Mouse (Mus musculus) kidney, adult 2 months (tissue): ENCODE measurements at regions not wholly inside any gene's neighbourhood (a gene's known extent, or its start where the extent isn't known, plus 50 kb on each side); places are given as distances from the start of the nearest gene placed in this dataset.

ENCODE experiments used
- DNase-seq: peaks from one replicate; pipeline ENCODE4 v3.0.0; 2021
- H3K27ac ChIP-seq: fragments of 200-500 bp; 2 replicates; pipeline ENCODE4 v1.5.1; 2012; ENCODE audit warnings: low read depth, low read length, control low read depth, inconsistent platforms; ENCODE audit not compliant: insufficient read depth
- H3K27me3 ChIP-seq: fragments of 200-500 bp; replicated peaks from 2 replicates; pipeline ENCODE4 v1.6.1; 2012; ENCODE audit warnings: mild to moderate bottlenecking, moderate library complexity, low read length, inconsistent platforms; ENCODE audit not compliant: control insufficient read depth, insufficient read depth
- H3K36me3 ChIP-seq: fragments of 200-500 bp; 2 replicates; pipeline ENCODE4 v1.6.1; 2012; ENCODE audit warnings: mild to moderate bottlenecking, moderate library complexity, low read length, inconsistent platforms; ENCODE audit not compliant: control insufficient read depth, insufficient read depth
- H3K4me1 ChIP-seq: fragments of 200-500 bp; 2 replicates; pipeline ENCODE4 v1.6.1; 2011; ENCODE audit warnings: low read length; ENCODE audit not compliant: control insufficient read depth, insufficient read depth
- H3K4me3 ChIP-seq: fragments of 200-500 bp; 2 replicates; pipeline ENCODE4 v1.5.1; 2011; ENCODE audit warnings: mild to moderate bottlenecking, low read depth, low read length, control low read depth; ENCODE audit not compliant: insufficient read depth
- CTCF ChIP-seq: fragments of 200-500 bp; conservative IDR thresholded peaks from 2 replicates; pipeline ENCODE4 v1.5.1; 2011; ENCODE audit warnings: low read depth, mild to moderate bottlenecking, control low read depth, low read length, moderate library complexity, mixed read lengths; ENCODE audit not compliant: insufficient read depth, insufficient read length
- POLR2A ChIP-seq: fragments of 200-500 bp; IDR thresholded peaks from one replicate; pipeline ENCODE4 v1.6.1; 2011; ENCODE audit warnings: low read depth, low read length, control low read depth
- WGBS: fragments of 180-500 bp; shearing (Covaris S2); methylation state at CpG from one replicate; pipeline ENCODE4 v1.1.7; 2018; 5-methylcytosine and 5-hydroxymethylcytosine counted together

DNA sequence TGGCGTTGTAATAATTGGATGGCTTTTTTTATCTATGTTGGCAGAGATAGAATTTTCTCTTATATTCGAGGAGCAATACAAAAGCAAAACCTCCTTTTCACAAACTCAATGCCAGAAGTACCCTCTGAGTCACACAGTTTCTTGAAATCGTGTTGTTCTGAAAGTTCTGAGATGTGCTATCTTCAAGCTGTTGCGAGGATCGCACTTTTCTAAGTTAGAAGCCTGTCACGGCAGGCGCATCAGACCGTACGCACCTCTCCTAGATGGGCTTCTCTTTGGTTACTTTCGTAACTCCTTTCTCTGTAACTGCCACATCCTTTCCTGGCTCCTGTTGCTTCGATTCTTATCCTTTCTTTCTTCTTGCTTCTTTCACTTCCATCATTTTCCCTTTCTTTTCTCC is 271.2 kb upstream of the Arrdc3 start:
- H3K27ac ChIP-seq = no peak overlapping the region
- no peaks in the 10 kb centered on the region for H3K4me1 ChIP-seq
- no peaks in the 10 kb centered on the region for H3K27me3 ChIP-seq
- WGBS = 86% methylated on average over 11 of the region's 11 CpGs
- no peak for TF ChIP-seq CTCF
- TF ChIP-seq POLR2A = no peak
- no peak overlapping the region for H3K4me3 ChIP-seq
- no peak for DNase-seq
- no peaks in the 10 kb centered on the region for H3K36me3 ChIP-seq

DNA sequence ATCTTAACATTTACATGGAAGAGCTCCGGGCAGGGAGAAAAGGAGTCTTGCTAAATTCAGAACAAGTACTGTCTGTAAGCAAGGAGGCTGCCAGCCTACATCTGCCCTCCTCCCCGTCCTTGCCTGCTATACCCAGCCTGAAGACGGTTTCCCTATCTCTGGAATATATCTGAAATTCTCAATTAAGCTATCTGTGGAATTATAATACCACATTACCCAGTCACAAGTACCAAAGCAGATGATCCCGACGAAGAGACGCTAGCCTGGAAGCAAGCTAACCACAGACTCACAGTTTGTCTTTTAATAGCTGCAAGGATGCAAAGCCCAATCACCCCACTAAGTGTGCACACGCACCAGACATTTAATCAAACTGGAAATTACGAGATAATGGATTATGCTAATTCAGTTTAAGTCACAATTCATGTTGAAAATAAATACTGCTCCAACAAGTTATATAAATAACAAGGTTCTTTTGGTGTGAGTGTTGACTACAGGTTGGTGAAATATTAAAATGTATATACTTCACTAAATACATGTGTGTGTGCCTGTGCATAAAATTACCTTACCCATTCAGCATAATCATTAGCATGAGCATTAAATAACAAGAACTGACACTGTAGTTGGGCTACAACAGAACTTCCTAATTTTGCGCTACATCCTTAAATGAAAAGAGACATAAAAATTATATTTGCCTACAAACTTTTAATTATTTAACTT is 269.9 kb upstream of the Arrdc3 start:
- H3K27me3 ChIP-seq = no peaks in the 10 kb centered on the region
- no peak overlapping the region for H3K4me3 ChIP-seq
- no peaks in the 10 kb centered on the region for H3K4me1 ChIP-seq
- no peak for DNase-seq
- TF ChIP-seq CTCF (no peak), POLR2A (no peak)
- 74% methylated on average over 9 of the region's 9 CpGs for WGBS
- H3K36me3 ChIP-seq = no peaks in the 10 kb centered on the region
- no peak overlapping the region for H3K27ac ChIP-seq

DNA sequence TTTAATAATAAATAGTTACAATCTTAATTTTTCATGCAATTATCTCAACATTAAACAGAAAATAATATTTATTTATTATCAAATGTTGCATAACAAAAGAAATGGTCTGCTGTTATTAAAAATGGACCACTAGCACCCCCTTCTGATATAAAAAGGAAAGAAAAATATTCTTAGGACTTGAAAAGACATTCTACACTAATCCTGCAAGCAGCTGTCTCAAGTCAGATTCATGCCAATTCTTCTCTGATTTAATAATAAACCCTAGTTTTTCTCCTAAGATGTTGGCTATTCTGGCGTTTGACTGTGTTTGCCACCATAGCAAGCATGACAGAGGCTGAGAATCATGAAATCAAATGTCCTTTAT is 269.3 kb upstream of the Arrdc3 start:
- Histone ChIP-seq H3K4me3 (no peak overlapping the region), H3K4me1 (no peaks in the 10 kb centered on the region), H3K27me3 (no peaks in the 10 kb centered on the region), H3K36me3 (no peaks in the 10 kb centered on the region), H3K27ac (no peak overlapping the region)
- 46% methylated on average over 1 of the region's 1 CpGs for whole genome bisulfite sequencing
- DNase-seq = no peak
- no peak for TF ChIP-seq CTCF
- TF ChIP-seq POLR2A = no peak

DNA sequence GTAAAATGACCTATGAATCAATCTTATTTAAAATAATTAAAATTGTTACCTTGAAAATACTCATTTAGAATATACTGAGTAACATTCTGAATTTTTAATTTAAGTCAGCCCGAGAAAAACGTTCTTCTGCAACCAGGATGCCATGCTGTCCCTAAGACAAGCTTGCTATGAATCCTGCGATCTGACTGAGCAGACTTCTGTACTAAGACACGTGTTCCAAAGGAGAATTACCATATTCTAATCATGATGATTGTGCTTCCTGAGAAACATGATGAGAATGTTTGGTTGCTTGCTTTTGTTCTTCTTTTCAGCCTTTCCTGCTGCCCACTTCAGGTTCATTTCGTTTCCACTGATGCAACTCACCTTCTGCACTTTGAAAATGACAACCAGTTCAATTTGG is 268.2 kb upstream of the Arrdc3 start:
- Histone ChIP-seq H3K27ac (no peak overlapping the region), H3K4me3 (no peak overlapping the region), H3K4me1 (no peaks in the 10 kb centered on the region), H3K27me3 (no peaks in the 10 kb centered on the region), H3K36me3 (no peaks in the 10 kb centered on the region)
- DNase-seq = no peak
- WGBS = 67% methylated on average over 5 of the region's 5 CpGs
- TF ChIP-seq CTCF = no peak
- TF ChIP-seq POLR2A = no peak

DNA sequence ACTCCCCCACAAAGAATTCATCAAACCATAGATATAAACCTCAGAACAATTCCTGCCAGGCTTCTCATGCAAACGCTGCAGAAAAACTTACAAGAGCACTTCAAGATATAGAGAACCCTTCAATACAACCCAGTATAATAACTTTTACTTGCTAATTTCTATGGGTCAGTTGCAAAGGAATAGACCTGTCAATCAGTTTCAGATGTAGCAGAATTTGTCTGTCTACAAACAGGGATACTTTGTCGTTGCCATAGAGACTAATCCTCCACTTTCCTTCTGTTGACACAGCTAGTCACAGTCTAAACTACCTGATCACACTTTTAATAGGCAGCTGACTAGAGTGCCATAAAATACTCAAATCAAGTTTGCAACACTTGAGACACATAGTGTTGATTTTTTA is 260.2 kb upstream of the Arrdc3 start:
- Histone ChIP-seq H3K36me3 (no peaks in the 10 kb centered on the region), H3K4me1 (no peaks in the 10 kb centered on the region), H3K27me3 (no peaks in the 10 kb centered on the region), H3K27ac (no peak overlapping the region), H3K4me3 (no peak overlapping the region)
- TF ChIP-seq POLR2A (no peak), CTCF (no peak)
- WGBS = 54% methylated on average over 2 of the region's 2 CpGs
- no peak for DNase-seq

DNA sequence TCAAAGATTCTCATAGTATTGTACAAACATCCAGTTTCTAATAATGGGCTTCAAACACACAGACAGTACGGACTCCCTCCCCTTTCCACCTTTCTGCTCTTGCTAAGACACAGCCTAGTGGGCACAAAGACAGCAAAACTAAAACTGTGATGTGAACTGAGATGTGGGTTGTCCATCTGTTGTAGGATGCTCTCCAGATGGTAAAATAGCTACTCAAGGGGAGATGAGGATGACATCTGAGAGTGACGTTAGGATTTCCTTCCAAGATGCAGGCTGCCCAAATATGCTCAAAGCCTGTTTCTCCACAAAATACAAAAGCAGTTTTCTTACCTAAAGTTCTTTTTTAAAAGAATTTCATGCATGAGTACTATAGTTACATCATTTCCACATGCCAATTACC is 241.8 kb upstream of the Arrdc3 start:
- TF ChIP-seq POLR2A (no peak), CTCF (no peak)
- no peak overlapping the region for H3K4me3 ChIP-seq
- DNase-seq = no peak
- no peaks in the 10 kb centered on the region for H3K27me3 ChIP-seq
- no peak overlapping the region for H3K27ac ChIP-seq
- no peaks in the 10 kb centered on the region for H3K4me1 ChIP-seq
- WGBS = 63% methylated on average over 2 of the region's 2 CpGs
- H3K36me3 ChIP-seq = no peaks in the 10 kb centered on the region

DNA sequence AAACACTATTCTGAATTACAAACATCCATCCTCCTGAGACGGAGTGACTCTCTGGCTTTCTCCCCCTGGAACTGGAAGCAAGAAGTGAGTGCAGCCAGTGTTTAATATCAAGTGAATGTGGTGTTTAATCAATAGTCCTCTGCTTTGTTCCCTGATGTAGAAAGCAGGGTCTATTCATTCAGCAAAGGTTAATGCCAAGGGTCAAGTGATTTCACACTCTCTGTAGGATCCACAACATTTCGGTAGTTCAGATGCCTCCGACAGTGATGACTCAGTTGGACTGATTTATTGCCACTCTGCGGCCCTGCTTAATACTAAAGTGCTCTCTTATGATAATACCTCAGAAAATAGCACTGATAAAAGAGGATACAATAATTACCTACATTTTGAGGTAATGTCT is 235.6 kb upstream of the Arrdc3 start:
- no peak overlapping the region for H3K27ac ChIP-seq
- no peaks in the 10 kb centered on the region for H3K4me1 ChIP-seq
- no peak for DNase-seq
- H3K36me3 ChIP-seq = no peaks in the 10 kb centered on the region
- TF ChIP-seq POLR2A (no peak), CTCF (no peak)
- no peaks in the 10 kb centered on the region for H3K27me3 ChIP-seq
- H3K4me3 ChIP-seq = no peak overlapping the region
- WGBS = 37% methylated on average over 4 of the region's 4 CpGs
